ENCODE assay signal across 9 mouse cellular contexts in the genomic region with DNA sequence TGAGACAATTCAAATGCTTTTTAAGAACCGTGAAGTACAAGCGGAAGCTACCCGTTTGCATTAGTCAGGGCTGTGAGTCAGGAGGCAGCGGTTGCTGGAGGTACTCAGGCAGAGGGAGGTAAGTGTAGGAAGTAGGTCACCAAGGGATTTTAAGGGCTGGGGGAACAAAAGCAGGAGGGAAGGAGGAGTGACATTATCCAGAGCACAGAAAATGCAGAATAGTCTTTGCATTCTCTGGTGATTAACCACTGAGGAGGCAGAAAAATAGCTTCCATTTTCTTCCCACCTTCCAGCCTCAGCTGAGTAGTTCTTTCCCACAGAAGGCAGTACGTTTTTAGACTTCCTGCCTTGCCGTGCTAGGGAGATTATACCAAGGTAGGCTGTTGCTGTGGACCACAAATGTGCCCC.
DNase-seq lines count a peak whose midpoint lies in the region; ATAC-seq and TF ChIP-seq lines count a peak whose summit lies in the region.
"Had no signal": no experiment of that assay in that cellular context is flagged by ENCODE, and none has a peak within 500 bp of the region (broad histone marks: within the 10 kb centered on the region; RNA-seq: fewer than 3 reads in every experiment).

No protein-coding gene starts in this region.

- intact Hi-C loops in left cerebral cortex, postnatal 10 days (cut with DNase I), result no loop called here
- intact Hi-C loops in gastrocnemius, adult 2 months (cut with DNase I), result no loop called here

- no peak overlapping the region for H3K9ac ChIP-seq in liver, embryonic 15.5 days
- H3K9ac ChIP-seq: hindbrain, embryonic 12.5 days had no signal

- 0 out of 2 replicates have a peak overlapping the region, but pooled peaks have one; percentile 18 for H3K4me2 ChIP-seq in liver, embryonic 15.5 days
- H3K4me2 ChIP-seq: hindbrain, embryonic 12.5 days had no signal

- no peak overlapping the region for H3K4me3 ChIP-seq in liver, embryonic 15.5 days (replicated peaks)
- H3K4me3 ChIP-seq in gastrocnemius, adult 2 months, result no peak overlapping the region
- H3K4me3 ChIP-seq: hindbrain, embryonic 12.5 days had no signal

- H3K27me3 ChIP-seq in liver, embryonic 15.5 days, result no peaks in the 10 kb centered on the region
- H3K27me3 ChIP-seq: hindbrain, embryonic 12.5 days had no signal

- peaks cover 7% of the 10 kb centered on the region; the same call in 1 of the 2 replicates for H3K4me1 ChIP-seq in liver, embryonic 15.5 days (replicated peaks)
- H3K4me1 ChIP-seq: hindbrain, embryonic 12.5 days had no signal

- DNase-seq in left cerebral cortex, adult 11 months (ENCODE audit: low spot score), result peak; percentile 33
- DNase-seq in left cerebral cortex, postnatal 10 days (ENCODE audit: extremely low spot score in 1 of 2, low spot score in 2 of 2), result no peak
- DNase-seq in ZHBTc4 (ENCODE audit: low read depth, low spot score), result peak; percentile 14
- peak; percentile 54 for DNase-seq in thymus, postnatal 0 days (ENCODE audit: low spot score)
- no peak for DNase-seq in urinary bladder, postnatal 25 days (ENCODE audit: low spot score)
- DNase-seq in gastrocnemius, adult 2 months, result no peak

- no peak for TF ChIP-seq CTCF in gastrocnemius, adult 2 months (IDR thresholded peaks at IDR 0.05)

- H3K36me3 ChIP-seq in liver, embryonic 15.5 days (replicated peaks), result no peaks in the 10 kb centered on the region
- H3K36me3 ChIP-seq: hindbrain, embryonic 12.5 days had no signal

- H3K9me3 ChIP-seq in liver, embryonic 15.5 days (replicated peaks), result no peaks in the 10 kb centered on the region
- H3K9me3 ChIP-seq: hindbrain, embryonic 12.5 days had no signal

- 23% methylated on average over 6 of the region's 6 CpGs for WGBS in liver, embryonic 15.5 days (ENCODE audit: insufficient replicate concordance)

- ATAC-seq in liver, embryonic 15.5 days (ENCODE audit: insufficient read depth), result peak; percentile 16; the same call in 1 of the 2 replicates

- H3K27ac ChIP-seq in liver, embryonic 15.5 days (replicated peaks), result no peak overlapping the region
- H3K27ac ChIP-seq in gastrocnemius, adult 2 months, result no peak overlapping the region
- H3K27ac ChIP-seq: hindbrain, embryonic 12.5 days; macrophage had no signal

Comparison
In these comparisons a context has a peak if more than half of its experiments do, and no peak if none do; other contexts are left out.
1. DNase-seq: peak in left cerebral cortex, adult 11 months (single experiment), ZHBTc4 (single experiment) and thymus, postnatal 0 days (single experiment); none in left cerebral cortex, postnatal 10 days (0 of 2), urinary bladder, postnatal 25 days (single experiment) and gastrocnemius, adult 2 months (single experiment).